Mouse (Mus musculus): Measurements from ENCODE around the gene Hist1h2bn.
"Not testable (repeated sequence)": the region's sequence is repeated elsewhere in the genome, so short reads cannot be mapped to it uniquely, and the experiment has no call there.

DNA sequence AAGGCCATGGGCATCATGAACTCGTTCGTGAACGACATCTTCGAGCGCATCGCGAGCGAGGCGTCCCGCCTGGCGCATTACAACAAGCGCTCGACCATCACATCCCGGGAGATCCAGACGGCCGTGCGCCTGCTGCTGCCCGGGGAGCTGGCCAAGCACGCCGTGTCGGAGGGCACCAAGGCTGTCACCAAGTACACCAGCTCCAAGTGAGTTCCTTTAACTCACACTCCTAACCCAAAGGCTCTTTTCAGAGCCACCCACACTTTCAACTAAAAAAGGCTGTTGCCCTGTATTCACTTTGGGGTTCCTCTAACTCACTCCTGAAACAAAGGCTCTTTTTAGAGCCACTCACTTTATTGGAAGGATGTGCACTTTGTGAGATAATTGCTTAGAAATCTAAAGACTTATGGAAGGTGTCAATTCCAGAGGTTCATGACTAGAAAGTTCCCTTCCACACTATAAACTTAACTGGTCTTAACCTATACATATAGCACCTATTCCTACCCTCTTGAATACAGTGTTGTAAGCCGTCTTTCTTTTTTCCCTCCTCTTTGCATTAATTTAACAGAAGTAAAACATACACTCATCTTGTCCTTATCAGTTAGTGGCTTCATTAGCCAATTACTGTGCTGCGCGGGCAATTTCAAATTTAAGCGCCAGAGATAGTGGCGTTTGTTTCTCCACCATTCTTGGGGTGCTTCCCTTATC is 525 bp downstream of the Hist1h2bn start:
- TF ChIP-seq POLR2A (IDR thresholded peaks at IDR 0.05; ENCODE audit: borderline replicate concordance, extremely low read depth, insufficient read depth, insufficient read length, poor library complexity, severe bottlenecking); CTCF (IDR thresholded peaks at IDR 0.05; ENCODE audit: borderline replicate concordance, extremely low read depth, insufficient read depth, insufficient read length): not testable (repeated sequence)

Data from brain, embryonic 14.5 days (tissue).